ENCODE assay signal across 8 mouse cellular contexts in the genomic region with DNA sequence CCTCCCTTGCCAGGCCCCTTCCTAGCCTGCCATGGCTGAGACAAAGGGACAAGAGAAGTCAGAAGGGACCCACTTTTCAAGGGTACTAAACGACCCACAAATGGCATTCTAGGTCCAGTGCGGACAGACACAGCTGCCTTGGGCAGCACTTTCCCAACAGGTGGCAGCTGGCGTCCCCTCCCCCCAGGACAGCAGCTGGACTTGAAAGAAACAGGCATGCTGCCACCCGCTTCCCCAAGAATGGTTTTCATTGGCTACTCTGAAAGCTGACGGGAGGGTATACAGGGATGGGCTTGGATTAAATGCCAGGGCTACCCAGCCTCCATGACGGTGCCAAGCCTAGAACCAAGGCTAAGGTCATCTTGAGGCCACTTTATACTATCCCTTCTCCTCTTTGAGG. TPM values are rescaled to one million over a fixed set of nuclear protein-coding genes. Genes with fewer than 3 reads are reported as not detected.
DNase-seq lines count a peak whose midpoint lies in the region; ATAC-seq and TF ChIP-seq lines count a peak whose summit lies in the region.

No protein-coding gene starts in this region.

- peaks cover 35% of the 10 kb centered on the region for H3K4me1 ChIP-seq in heart, embryonic 11.5 days (ENCODE audit: control insufficient read depth, insufficient read depth, low read length)
- peaks cover 85% of the 10 kb centered on the region for H3K4me1 ChIP-seq in E14TG2a.4 (replicated peaks; ENCODE audit: low read depth, low read length)
- H3K4me1 ChIP-seq in forebrain, embryonic 11.5 days (replicated peaks; ENCODE audit: control insufficient read depth, insufficient read depth, low read length) = peaks cover 20% of the 10 kb centered on the region
- H3K4me1 ChIP-seq in kidney, adult 2 months (ENCODE audit: control insufficient read depth, insufficient read depth, low read length) = peaks cover 41% of the 10 kb centered on the region
- H3K4me1 ChIP-seq in midbrain, embryonic 10.5 days = peaks cover 49% of the 10 kb centered on the region

- no peak for TF ChIP-seq CTCF in E14TG2a.4 (conservative IDR thresholded peaks at IDR 0.05; ENCODE audit: low read length)
- TF ChIP-seq CTCF in kidney, adult 2 months (conservative IDR thresholded peaks at IDR 0.05; ENCODE audit: insufficient read depth, insufficient read length, low read depth, low read length) = no peak

- H3K4me3 ChIP-seq in heart, embryonic 11.5 days (ENCODE audit: low read depth, low read length) = 0 out of 2 replicates have a peak overlapping the region, but pooled peaks have one; percentile 3
- peak overlapping the region; percentile 98 for H3K4me3 ChIP-seq in E14TG2a.4 (replicated peaks; ENCODE audit: low read length)
- peak overlapping the region; percentile 99; the same call in 1 of the 2 replicates for H3K4me3 ChIP-seq in forebrain, embryonic 11.5 days (ENCODE audit: low read depth, low read length)
- no peak overlapping the region for H3K4me3 ChIP-seq in kidney, adult 2 months (ENCODE audit: insufficient read depth, low read depth, low read length)
- H3K4me3 ChIP-seq in midbrain, embryonic 10.5 days = peak overlapping the region; percentile 99

- 73% methylated on average over 6 of the region's 6 CpGs for WGBS in heart, embryonic 11.5 days (ENCODE audit: insufficient replicate concordance)
- 71% methylated on average over 6 of the region's 6 CpGs for WGBS in forebrain, embryonic 11.5 days
- WGBS in kidney, adult 2 months = 28% methylated on average over 6 of the region's 6 CpGs
- WGBS in midbrain, embryonic 10.5 days = 81% methylated on average over 6 of the region's 6 CpGs

- peak overlapping the region; percentile 96 for H3K4me2 ChIP-seq in heart, embryonic 11.5 days
- peak overlapping the region; percentile 86 for H3K4me2 ChIP-seq in forebrain, embryonic 11.5 days (ENCODE audit: low read depth, low read length, severe bottlenecking)

- H3K27ac ChIP-seq in heart, embryonic 11.5 days (ENCODE audit: low read depth, low read length) = 0 out of 2 replicates have a peak overlapping the region, but pooled peaks have one; percentile 15
- no peak overlapping the region; the same call in 1 of the 2 replicates for H3K27ac ChIP-seq in forebrain, embryonic 11.5 days (ENCODE audit: low read depth, low read length)
- peak overlapping the region; percentile 48 for H3K27ac ChIP-seq in kidney, adult 2 months (ENCODE audit: insufficient read depth, low read depth, low read length)
- peak overlapping the region; percentile 99; the same call in 1 of the 2 replicates for H3K27ac ChIP-seq in midbrain, embryonic 10.5 days (replicated peaks)

- no peaks in the 10 kb centered on the region for H3K9me3 ChIP-seq in heart, embryonic 11.5 days (replicated peaks; ENCODE audit: control insufficient read depth, low read length)
- H3K9me3 ChIP-seq in E14TG2a.4 (ENCODE audit: low read length) = no peaks in the 10 kb centered on the region
- H3K9me3 ChIP-seq in forebrain, embryonic 11.5 days (ENCODE audit: control insufficient read depth, low read length) = no peaks in the 10 kb centered on the region
- H3K9me3 ChIP-seq in midbrain, embryonic 10.5 days (replicated peaks) = no peaks in the 10 kb centered on the region

- ATAC-seq in heart, embryonic 11.5 days (replicated peaks; ENCODE audit: insufficient number of reproducible peaks, low FRiP score, low TSS enrichment) = no peak
- no peak for ATAC-seq in forebrain, embryonic 11.5 days (replicated peaks; ENCODE audit: low FRiP score)
- no peak for ATAC-seq in inflammation-experienced regulatory T-cells, adult 6 months

- DNase-seq in heart, adult 9 months (ENCODE audit: low spot score in 2 of 2) = no peak
- no peak for DNase-seq in forebrain, embryonic 11.5 days (ENCODE audit: low spot score)
- peak; percentile 67 for DNase-seq in kidney, adult 2 months
- no peak for DNase-seq in midbrain, embryonic 10.5 days (ENCODE audit: low spot score)
- DNase-seq in thymus, postnatal 14 days = no peak

- H3K9ac ChIP-seq in heart, embryonic 11.5 days (ENCODE audit: low read depth, low read length) = no peak overlapping the region
- no peak overlapping the region; the same call in 1 of the 2 replicates for H3K9ac ChIP-seq in forebrain, embryonic 11.5 days (ENCODE audit: low read length)

- peaks cover 33% of the 10 kb centered on the region for H3K36me3 ChIP-seq in heart, embryonic 11.5 days (ENCODE audit: control insufficient read depth, insufficient read depth, low read length)
- H3K36me3 ChIP-seq in E14TG2a.4 (ENCODE audit: insufficient read depth, low read length) = peaks cover 66% of the 10 kb centered on the region
- H3K36me3 ChIP-seq in forebrain, embryonic 11.5 days (ENCODE audit: control insufficient read depth, insufficient read depth, low read length) = peaks cover 21% of the 10 kb centered on the region
- peaks cover 4% of the 10 kb centered on the region for H3K36me3 ChIP-seq in kidney, adult 2 months (ENCODE audit: control insufficient read depth, insufficient read depth, low read length)
- peaks cover 62% of the 10 kb centered on the region for H3K36me3 ChIP-seq in midbrain, embryonic 10.5 days

- H3K27me3 ChIP-seq in heart, embryonic 11.5 days (ENCODE audit: control insufficient read depth, insufficient read depth, low read length) = no peaks in the 10 kb centered on the region
- no peaks in the 10 kb centered on the region for H3K27me3 ChIP-seq in E14TG2a.4 (ENCODE audit: insufficient read depth, low read length)
- H3K27me3 ChIP-seq in forebrain, embryonic 11.5 days (ENCODE audit: control insufficient read depth, insufficient read depth, low read length) = 0 out of 2 replicates have a peak, but pooled peaks cover 2% of the 10 kb centered on the region
- H3K27me3 ChIP-seq in kidney, adult 2 months (replicated peaks; ENCODE audit: control insufficient read depth, insufficient read depth, low read length) = no peaks in the 10 kb centered on the region
- H3K27me3 ChIP-seq in midbrain, embryonic 10.5 days (ENCODE audit: low read depth, poor library complexity, severe bottlenecking) = peaks cover 16% of the 10 kb centered on the region; the same call in 1 of the 2 replicates

- TF ChIP-seq POLR2A in kidney, adult 2 months (IDR thresholded peaks at IDR 0.05; ENCODE audit: low read depth, low read length) = no peak

RNA-seq across cellular contexts. Expression of a gene that starts 2.9 kb away (rescaled TPM):
- 34.2 and 38.4 TPM in 2 replicates for polyA plus RNA-seq in heart, embryonic 11.5 days (2014; fragmentation: Nextera tagmentation; extraction: Ambion mirVana)
- 77.7 and 79.6 TPM in 2 replicates for polyA plus RNA-seq in forebrain, embryonic 11.5 days (2014; fragmentation: Nextera tagmentation; extraction: Ambion mirVana)
- polyA plus RNA-seq in kidney, adult 2 months (2012; rRNA removed) = 108 and 126 TPM in 2 replicates
- 96.3 and 109 TPM in 2 replicates for polyA plus RNA-seq in midbrain, embryonic 10.5 days (2016; fragmentation: Nextera tagmentation; extraction: Ambion mirVana)
- 1 to 10 TPM; 3.5 to 6.8 (median 3.6) TPM for polyA plus RNA-seq in inflammation-experienced regulatory T-cells, adult 6 months (2017; shearing (Covaris generic))

RNA-seq across cellular contexts. Expression of a gene that starts 14.0 kb away (rescaled TPM):
- 9.9 and 10.6 TPM in 2 replicates for polyA plus RNA-seq in heart, embryonic 11.5 days (2014; fragmentation: Nextera tagmentation; extraction: Ambion mirVana)
- 7.6 and 9.6 TPM in 2 replicates for polyA plus RNA-seq in forebrain, embryonic 11.5 days (2014; fragmentation: Nextera tagmentation; extraction: Ambion mirVana)
- polyA plus RNA-seq in kidney, adult 2 months (2012; rRNA removed) = 18.3 and 24.6 TPM in 2 replicates
- polyA plus RNA-seq in midbrain, embryonic 10.5 days (2016; fragmentation: Nextera tagmentation; extraction: Ambion mirVana) = 10.7 and 11.1 TPM in 2 replicates
- polyA plus RNA-seq in inflammation-experienced regulatory T-cells, adult 6 months (2017; shearing (Covaris generic)) = 10 to 100 TPM in 2 of 3 experiments, 1 to 10 TPM in 1; 9.1 to 13.2 (median 11.3) TPM

RNA-seq across cellular contexts. Expression of a gene that starts 14.0 kb away (rescaled TPM):
- polyA plus RNA-seq in heart, embryonic 11.5 days (2014; fragmentation: Nextera tagmentation; extraction: Ambion mirVana) = 16.1 and 16.3 TPM in 2 replicates
- 7.1 and 9.9 TPM in 2 replicates for polyA plus RNA-seq in forebrain, embryonic 11.5 days (2014; fragmentation: Nextera tagmentation; extraction: Ambion mirVana)
- 78.2 and 144 TPM in 2 replicates for polyA plus RNA-seq in kidney, adult 2 months (2012; rRNA removed)
- polyA plus RNA-seq in midbrain, embryonic 10.5 days (2016; fragmentation: Nextera tagmentation; extraction: Ambion mirVana) = 8.8 and 11.1 TPM in 2 replicates
- 1 to 10 TPM; 2.7 to 3.6 (median 3.2) TPM for polyA plus RNA-seq in inflammation-experienced regulatory T-cells, adult 6 months (2017; shearing (Covaris generic))

RNA-seq across cellular contexts. Expression of a gene that starts 20.9 kb away (rescaled TPM):
- 1,064 and 1,178 TPM in 2 replicates for polyA plus RNA-seq in heart, embryonic 11.5 days (2014; fragmentation: Nextera tagmentation; extraction: Ambion mirVana)
- 1,094 and 1,161 TPM in 2 replicates for polyA plus RNA-seq in forebrain, embryonic 11.5 days (2014; fragmentation: Nextera tagmentation; extraction: Ambion mirVana)
- polyA plus RNA-seq in kidney, adult 2 months (2012; rRNA removed) = 153 and 278 TPM in 2 replicates
- 953 and 1,066 TPM in 2 replicates for polyA plus RNA-seq in midbrain, embryonic 10.5 days (2016; fragmentation: Nextera tagmentation; extraction: Ambion mirVana)
- 1,000 to 10,000 TPM; 2,768 to 4,435 (median 3,801) TPM for polyA plus RNA-seq in inflammation-experienced regulatory T-cells, adult 6 months (2017; shearing (Covaris generic))

RNA-seq across cellular contexts. Expression of a gene that starts 25.7 kb away (rescaled TPM):
- 62.2 and 62.5 TPM in 2 replicates for polyA plus RNA-seq in heart, embryonic 11.5 days (2014; fragmentation: Nextera tagmentation; extraction: Ambion mirVana)
- polyA plus RNA-seq in forebrain, embryonic 11.5 days (2014; fragmentation: Nextera tagmentation; extraction: Ambion mirVana) = 54.7 and 58.8 TPM in 2 replicates
- polyA plus RNA-seq in kidney, adult 2 months (2012; rRNA removed) = 78.1 and 92.4 TPM in 2 replicates
- polyA plus RNA-seq in midbrain, embryonic 10.5 days (2016; fragmentation: Nextera tagmentation; extraction: Ambion mirVana) = 75.0 and 83.8 TPM in 2 replicates
- polyA plus RNA-seq in inflammation-experienced regulatory T-cells, adult 6 months (2017; shearing (Covaris generic)) = 1 to 10 TPM in 1 of 3 experiments, not detected in 2; 1.4 TPM
